Mouse (Mus musculus) heart, postnatal 10 days (tissue): ENCODE measurements around the gene Ncapd3. TPM values are rescaled to one million over a fixed set of nuclear protein-coding genes. Genes with fewer than 3 reads are reported as not detected.

Experiments used
- DNase-seq, 2 experiments: peaks; one replicate each; pipeline ENCODE4 v3.0.0; 2021
- intact Hi-C: fragments of 180-260 bp; cut with DNase I; formaldehyde crosslinking; loops from one replicate; pipeline ENCODE4 v1.15.1; 2025
- total RNA-seq, 2 experiments: library from RNA; stranded (reverse); gene quantifications; 2 replicates each; pipeline ENCODE4 v1.2.3; 2021

Gene Ncapd3
- total RNA-seq, 2 experiments from 2014 or later = 17.6 to 18.6 TPM

GRCm38 (mm10) chr9:27030763-27031100 lies 757 bp downstream of the Ncapd3 start:
- intact Hi-C loops = no loop called here
- DNase-seq = no peak

GRCm38 (mm10) chr9:27043892-27044291 lies 13.9 kb downstream of the Ncapd3 start:
- DNase-seq = no peak
- intact Hi-C loops = no loop called here

DNA sequence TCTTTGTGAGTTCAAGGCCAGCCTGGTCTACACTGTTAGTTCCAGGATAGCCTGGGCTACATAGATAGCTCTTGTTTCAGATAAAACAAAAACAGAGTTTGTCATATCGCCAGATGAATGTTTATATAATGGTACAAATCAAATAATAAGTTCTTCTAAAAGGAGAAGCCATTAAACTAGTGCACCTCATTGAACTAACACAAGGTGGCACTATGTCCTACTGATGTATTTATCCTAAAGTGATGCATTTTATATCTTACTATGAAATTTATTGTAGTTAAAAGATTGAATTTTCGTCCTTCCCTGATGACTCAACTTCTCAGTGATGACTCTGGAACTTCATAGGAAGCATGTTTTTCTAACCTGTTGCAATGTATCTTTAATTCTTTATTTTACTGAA lies 19.5 kb downstream of the Ncapd3 start:
- DNase-seq = no peak
- intact Hi-C loops = loop anchor here (2.0 kb wide), 1 partner anchor 277 kb away; no protein-coding TSS in a partner anchor

DNA sequence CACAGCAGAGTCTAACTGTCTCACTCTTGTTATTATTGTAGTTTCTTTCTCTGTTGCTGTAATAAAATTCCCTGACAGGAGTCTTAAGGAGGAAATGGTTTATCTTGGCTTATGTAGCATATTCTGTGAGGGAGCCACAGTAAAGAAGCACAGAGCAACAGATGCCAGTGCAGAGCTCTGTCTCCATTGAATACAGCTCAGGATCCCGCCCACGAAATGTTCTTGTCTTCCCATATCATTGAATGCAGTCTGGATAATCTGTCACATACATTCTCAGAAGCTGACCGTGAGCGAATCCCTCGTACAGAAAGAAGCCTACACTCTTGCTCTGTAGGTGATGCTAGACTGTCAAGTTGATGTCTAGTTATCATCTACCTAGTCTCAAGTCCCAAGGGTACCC lies 28.4 kb downstream of the Ncapd3 start:
- intact Hi-C loops = no loop called here
- DNase-seq = no peak

- intact Hi-C loops = loop anchor here (5.0 kb wide), 1 partner anchor 256 kb away; no protein-coding TSS in a partner anchor
- no peak for DNase-seq
Measured at GRCm38 (mm10) chr9:27070895-27071294, 40.9 kb downstream of the Ncapd3 start.

DNA sequence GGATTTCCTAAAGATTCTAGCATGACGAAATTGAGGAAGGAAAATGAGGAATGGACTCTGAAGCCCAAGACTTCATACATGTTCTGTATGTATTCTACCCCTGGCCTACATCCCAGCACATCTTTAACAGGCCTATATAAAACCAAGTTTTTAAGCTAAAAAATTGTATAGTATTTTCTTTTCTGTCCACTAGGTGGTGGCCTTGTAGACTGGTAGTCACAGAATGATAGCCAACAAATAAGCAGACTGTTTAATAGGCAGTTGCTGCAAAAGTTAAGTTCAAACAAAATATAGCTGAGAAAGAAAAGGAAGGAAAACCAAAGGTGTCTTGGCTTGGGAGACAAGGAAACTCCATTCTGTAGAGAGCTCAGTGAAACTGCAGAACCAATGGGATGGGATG lies 44.7 kb downstream of the Ncapd3 start:
- no peak for DNase-seq
- intact Hi-C loops = loop anchor here (2.0 to 5.0 kb wide), 3 partner anchors 102 to 253 kb away; no protein-coding TSS in a partner anchor

GRCm38 (mm10) chr9:27075812-27076211 lies 45.8 kb downstream of the Ncapd3 start:
- intact Hi-C loops = loop anchor here (2.0 to 5.0 kb wide), 2 partner anchors 101 to 211 kb away; no protein-coding TSS in a partner anchor
- DNase-seq = no peak

GRCm38 (mm10) chr9:27086256-27086655 lies 56.3 kb downstream of the Ncapd3 start:
- no peak for DNase-seq
- intact Hi-C loops = no loop called here

DNA sequence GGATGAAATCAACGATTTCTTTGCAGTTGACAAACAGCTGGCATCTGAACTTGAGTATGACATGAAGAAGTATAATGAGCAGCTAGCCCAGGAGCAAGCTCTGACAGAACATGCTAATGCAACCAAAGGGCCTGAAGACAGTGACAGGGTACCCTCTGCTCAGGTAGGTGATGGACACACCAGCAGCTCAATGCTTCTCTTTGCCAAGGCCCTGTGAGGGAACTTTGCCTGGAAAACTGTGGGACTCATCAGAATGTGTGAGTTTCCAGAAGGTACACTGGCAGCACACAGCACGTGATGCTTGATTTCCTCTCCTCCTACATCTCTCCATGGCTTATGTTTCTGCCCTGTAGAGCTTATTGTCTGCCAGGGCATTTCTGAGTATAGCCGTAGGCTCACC lies 57.4 kb downstream of the Ncapd3 start:
- intact Hi-C loops = no loop called here
- DNase-seq = no peak

GRCm38 (mm10) chr9:27090134-27090533 lies 60.2 kb downstream of the Ncapd3 start:
- no peak for DNase-seq
- intact Hi-C loops = no loop called here

DNA sequence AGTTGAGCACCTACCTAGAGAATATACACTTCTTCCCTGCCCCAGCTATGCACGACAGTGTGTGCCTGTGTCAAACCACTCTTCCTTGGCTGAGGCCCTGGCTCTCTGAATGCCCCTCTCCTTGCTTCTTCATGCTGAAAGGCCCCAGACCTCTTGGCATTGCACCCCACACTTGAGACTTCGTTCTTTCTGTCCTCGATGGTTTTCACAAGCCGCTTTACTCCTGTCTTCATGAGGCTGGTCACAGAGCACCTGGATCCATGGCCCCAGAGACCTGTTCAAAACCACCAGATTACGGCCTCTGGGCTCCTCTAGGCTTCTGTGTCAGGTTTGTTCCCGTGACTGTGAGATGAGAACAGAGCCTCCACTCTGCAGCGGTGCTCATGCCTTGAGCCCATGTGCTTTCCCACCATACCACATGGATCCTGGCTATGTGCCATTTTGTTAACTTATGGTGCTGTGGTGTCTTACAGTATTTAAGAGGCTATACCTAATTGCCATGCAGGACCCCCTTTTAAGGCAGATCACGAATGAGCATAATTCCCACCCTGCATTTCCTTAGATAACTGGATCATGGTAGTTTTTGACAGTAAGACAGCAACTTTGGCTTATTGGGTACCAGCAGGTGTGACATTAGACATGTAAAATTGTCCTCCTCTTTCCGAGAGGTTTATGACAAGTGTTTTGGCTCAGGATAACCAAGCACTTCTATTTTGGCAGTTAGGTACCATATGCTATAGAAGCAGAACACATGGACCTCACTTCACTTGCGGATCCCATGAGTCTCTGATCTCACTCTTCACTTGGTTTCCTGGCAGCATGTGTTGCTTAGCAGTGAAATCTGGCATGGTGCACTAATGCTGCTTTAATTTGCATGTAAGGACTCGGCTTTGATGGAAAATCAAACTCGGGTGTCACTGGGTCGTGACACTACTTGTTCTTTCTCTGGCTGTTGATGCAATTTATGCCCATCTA lies 61.1 kb downstream of the Ncapd3 start:
- DNase-seq = no peak
- intact Hi-C loops = no loop called here

DNA sequence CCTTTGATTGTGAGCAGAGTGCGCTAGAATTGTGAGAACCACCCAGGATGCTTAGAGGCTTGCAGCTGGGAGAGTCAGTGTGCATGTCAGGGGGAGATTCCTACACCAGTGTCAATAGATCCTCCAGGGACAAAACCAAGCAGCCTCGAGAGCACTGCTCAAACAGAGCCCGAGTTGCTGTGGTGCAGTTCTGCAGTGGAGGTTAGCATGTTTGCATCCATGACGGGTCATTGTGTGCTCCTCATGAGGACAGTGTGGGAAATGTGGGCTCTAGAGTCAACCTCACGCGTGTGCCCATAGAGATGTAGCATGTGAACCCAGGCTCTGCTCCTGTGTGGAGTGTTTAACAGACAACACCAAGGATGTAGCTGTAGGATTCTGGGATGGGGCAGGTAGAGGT lies 62.9 kb downstream of the Ncapd3 start:
- intact Hi-C loops = no loop called here
- no peak for DNase-seq

- intact Hi-C loops = no loop called here
- peak in 1 of 2 experiments; percentile 21 for DNase-seq
Measured at GRCm38 (mm10) chr9:27098092-27098491, 68.1 kb downstream of the Ncapd3 start.

GRCm38 (mm10) chr9:27098557-27098956 lies 68.6 kb downstream of the Ncapd3 start:
- intact Hi-C loops = no loop called here
- no peak for DNase-seq

GRCm38 (mm10) chr9:27099474-27099873 lies 69.5 kb downstream of the Ncapd3 start:
- intact Hi-C loops = no loop called here
- no peak for DNase-seq

- no peak for DNase-seq
- intact Hi-C loops = no loop called here
Measured at GRCm38 (mm10) chr9:27101466-27101865, 71.5 kb downstream of the Ncapd3 start.

DNA sequence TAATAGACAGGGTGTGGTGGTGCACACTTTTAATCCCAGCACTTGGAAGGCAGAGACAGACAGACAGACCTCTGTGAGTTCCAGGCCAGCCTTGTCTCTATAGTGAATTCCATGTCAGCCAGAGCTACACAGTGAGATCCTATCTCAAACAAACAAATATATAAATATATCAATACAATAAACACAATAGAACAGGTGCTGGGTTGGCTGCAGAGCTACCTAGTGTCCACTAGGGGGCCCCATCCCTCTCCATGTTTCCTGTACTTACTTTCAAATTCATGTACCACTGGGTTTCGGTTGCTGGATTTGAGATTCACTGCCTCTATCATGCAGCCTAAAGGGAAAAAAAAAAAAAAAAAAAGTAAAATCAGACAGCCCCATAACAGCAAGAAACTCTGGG lies 76.1 kb downstream of the Ncapd3 start:
- peak; percentile 60 to 74 for DNase-seq
- intact Hi-C loops = loop anchor here (1.0 to 5.0 kb wide), 6 partner anchors 29 to 221 kb away; partner anchors contain the start of genes Igsf9b and Jam3

DNA sequence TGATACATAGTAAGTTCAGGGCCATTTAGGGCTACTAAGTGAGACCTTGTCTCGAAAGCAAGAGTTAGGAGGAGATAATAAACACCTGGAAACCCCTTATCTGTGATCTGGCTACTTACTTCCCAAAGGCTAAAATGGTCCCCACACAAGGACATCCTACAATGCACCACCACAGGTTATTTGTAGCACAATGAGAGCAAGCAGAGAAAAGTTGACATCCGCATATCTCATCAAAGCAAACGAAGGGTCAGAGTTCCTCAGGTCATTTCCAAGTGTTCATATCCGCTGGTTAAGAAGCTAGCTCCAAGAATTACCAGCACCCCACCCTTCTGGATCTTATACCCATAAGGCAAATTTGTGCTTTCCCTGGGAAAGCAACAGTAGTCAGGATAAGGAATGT lies 78.5 kb downstream of the Ncapd3 start:
- no peak for DNase-seq
- intact Hi-C loops = loop anchor here (5.0 kb wide), 3 partner anchors 49 to 189 kb away; partner anchors contain the start of genes Igsf9b and Jam3

DNA sequence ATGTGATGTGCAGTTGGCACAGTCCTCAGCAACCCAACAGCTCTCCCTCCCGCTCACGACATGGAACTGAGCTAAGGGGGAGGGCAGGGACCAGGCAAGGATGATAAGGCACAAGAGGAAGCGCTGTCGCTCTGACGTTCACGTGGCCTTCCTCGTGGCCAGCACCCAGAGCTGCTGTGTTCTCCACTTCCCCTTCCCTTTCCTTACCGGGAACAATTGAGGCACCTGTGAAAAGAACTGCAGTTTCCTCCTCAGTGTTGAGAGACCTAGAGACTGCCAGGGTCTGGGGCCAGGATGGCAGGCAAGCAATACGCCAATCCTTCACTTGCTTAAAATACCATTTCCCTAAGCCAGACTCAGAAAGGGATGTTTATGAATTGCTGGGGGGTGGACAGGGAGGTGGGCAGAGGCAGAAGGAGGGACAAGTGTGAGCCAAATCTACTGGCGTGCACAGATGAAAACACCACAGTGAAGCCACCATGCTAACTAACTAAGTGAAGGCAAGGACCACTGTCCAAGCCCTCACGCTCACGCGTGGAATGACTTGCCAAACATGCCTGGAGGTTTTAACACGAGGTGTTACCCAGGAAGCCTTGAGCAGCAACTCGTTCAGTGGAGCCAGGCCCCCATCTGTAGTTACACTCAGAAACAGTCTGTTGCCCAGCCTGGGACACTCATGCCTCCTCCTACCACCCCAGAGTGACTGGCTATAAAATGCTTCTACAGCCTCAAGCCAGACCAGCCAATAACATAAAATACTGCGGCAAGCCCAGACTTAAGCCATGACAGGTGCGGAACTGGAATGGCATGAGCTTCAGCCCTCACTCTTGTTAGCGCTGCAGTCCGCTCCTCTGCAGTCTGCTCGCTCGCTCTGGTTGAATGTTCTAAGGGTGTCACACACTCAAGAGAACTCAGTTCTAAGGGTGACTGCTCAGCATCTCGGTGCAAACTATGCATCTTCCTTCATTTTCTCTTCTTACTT lies 79.8 kb downstream of the Ncapd3 start:
- intact Hi-C loops = loop anchor here (5.0 kb wide), 3 partner anchors 47 to 187 kb away; partner anchors contain the start of genes Igsf9b and Jam3
- peak; percentile 80 to 81 for DNase-seq

DNA sequence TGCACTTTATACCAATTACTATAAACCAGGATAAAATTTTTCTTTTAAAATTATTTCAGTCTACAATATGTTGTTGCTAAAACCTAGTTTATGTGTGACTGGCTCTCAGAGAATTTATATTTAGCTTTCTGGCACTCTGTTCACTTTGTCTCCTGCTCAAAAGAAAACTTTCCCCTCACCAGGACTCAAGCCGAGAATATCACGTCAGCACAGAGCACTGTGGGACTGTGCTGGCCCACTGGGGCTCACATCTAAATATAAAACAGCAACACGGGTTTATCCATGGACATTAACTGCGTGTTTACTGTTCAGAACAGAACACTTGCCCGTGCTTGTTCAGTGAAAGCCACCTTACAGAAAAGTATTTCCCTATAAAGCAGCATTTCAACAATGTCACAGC lies 80.7 kb downstream of the Ncapd3 start:
- DNase-seq = peak; percentile 62 to 70
- intact Hi-C loops = no loop called here

DNA sequence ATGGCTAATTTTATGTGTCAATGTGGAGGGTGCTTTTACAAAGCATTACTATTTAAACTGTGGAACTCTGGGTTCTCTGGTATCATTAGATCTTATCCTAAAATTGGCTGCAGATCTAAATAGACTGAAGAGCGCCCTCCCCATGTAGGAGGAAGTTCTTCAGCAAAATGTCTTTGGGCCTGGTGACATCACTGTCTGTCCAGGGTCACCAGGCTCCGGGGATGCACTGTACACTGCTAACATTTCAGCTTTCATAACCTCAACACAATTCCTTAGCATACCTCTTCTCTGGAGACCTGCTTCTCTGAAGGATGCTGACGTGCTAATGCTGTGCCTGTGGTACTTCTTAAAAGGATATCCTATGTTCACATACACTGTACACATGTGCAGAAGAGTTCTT lies 81.8 kb downstream of the Ncapd3 start:
- no peak for DNase-seq
- intact Hi-C loops = no loop called here
